Mouse (Mus musculus) CH12.LX (cell line): ENCODE results near the gene Olfr1282. TPM values are rescaled to one million over a fixed set of nuclear protein-coding genes. Genes with fewer than 3 reads are reported as not detected.
"Not testable (repeated sequence)": the region's sequence is repeated elsewhere in the genome, so short reads cannot be mapped to it uniquely, and the experiment has no call there.

Experiments
- DNase-seq: peaks from one replicate; pipeline ENCODE4 v3.0.0-alpha.2; 2013; ENCODE audit errors: extremely low read depth
- H3K27ac ChIP-seq: 2 replicates; pipeline ENCODE4 v1.5.1; 2012; ENCODE audit warnings: low read depth, mild to moderate bottlenecking, control low read depth, moderate library complexity; ENCODE audit not compliant: insufficient read depth
- H3K27me3 ChIP-seq: replicated peaks from 2 replicates; pipeline ENCODE3; 2012; ENCODE audit warnings: inconsistent platforms
- H3K36me3 ChIP-seq, 2 experiments: replicated peaks in 1 of 2; 2 replicates each; pipeline versions ENCODE3 to v1.6.1; 2012; ENCODE audit warnings: inconsistent platforms in 1 of 2, low read length in 1 of 2, mild to moderate bottlenecking in 1 of 2, mixed read lengths in 1 of 2, moderate library complexity in 1 of 2; ENCODE audit not compliant: control insufficient read depth in 1 of 2, insufficient read depth in 1 of 2
- H3K4me1 ChIP-seq, 2 experiments: 2 replicates each; pipeline ENCODE4 v1.6.1; 2012; ENCODE audit warnings: inconsistent platforms in 1 of 2, moderate library complexity in 1 of 2; ENCODE audit not compliant: insufficient read depth in 2 of 2, control insufficient read depth in 1 of 2
- H3K4me2 ChIP-seq: 2 replicates; pipeline ENCODE4 v1.6.1; 2012; ENCODE audit warnings: low read depth, mild to moderate bottlenecking, control low read depth; ENCODE audit not compliant: poor library complexity, insufficient read depth, severe bottlenecking
- H3K4me3 ChIP-seq, 3 experiments: fragments of 150-350 bp in 1 of 3; sonication (generic) in 1 of 3; replicated peaks in 1 of 3; 2 replicates each; pipeline versions ENCODE3 to v1.5.1; 2011 to 2012; ENCODE audit warnings: low read depth in 2 of 3, low read length in 2 of 3, mild to moderate bottlenecking in 2 of 3, moderate library complexity in 2 of 3, control low read depth in 1 of 3, improper control_type of control experiment in 1 of 3, inconsistent platforms in 1 of 3, mixed read lengths in 1 of 3; ENCODE audit not compliant: poor library complexity in 1 of 3
- H3K79me2 ChIP-seq: replicated peaks from 2 replicates; pipeline ENCODE4 v1.6.1; 2012; ENCODE audit warnings: mild to moderate bottlenecking, moderate library complexity; ENCODE audit not compliant: control insufficient read depth, poor library complexity, insufficient read depth, severe bottlenecking; ENCODE audit errors: extremely low read depth
- H3K9ac ChIP-seq: 2 replicates; pipeline ENCODE4 v1.6.1; 2012; ENCODE audit warnings: low read depth, mild to moderate bottlenecking, control low read depth, moderate library complexity; ENCODE audit not compliant: insufficient read depth
- H3K9me3 ChIP-seq: replicated peaks from 2 replicates; pipeline ENCODE3; 2012; ENCODE audit warnings: low read length, inconsistent platforms, mixed read lengths
- CHD1 ChIP-seq: IDR thresholded peaks from 2 replicates; pipeline ENCODE4 v1.6.1; 2012; ENCODE audit warnings: low read depth, low read length, improper control_type of control experiment, inconsistent platforms
- CHD2 ChIP-seq: IDR thresholded peaks from 2 replicates; pipeline ENCODE4 v1.6.1; 2011; ENCODE audit warnings: low read length, improper control_type of control experiment
- CTCF ChIP-seq, 2 experiments: IDR thresholded peaks in 1 of 2; conservative IDR thresholded peaks in 1 of 2; 2 replicates each; pipeline ENCODE4 v1.5.1; 2011 to 2012; ENCODE audit warnings: low read depth in 2 of 2, low read length in 2 of 2, improper control_type of control experiment in 1 of 2, inconsistent platforms in 1 of 2, mild to moderate bottlenecking in 1 of 2, moderate library complexity in 1 of 2
- E2F4 ChIP-seq: IDR thresholded peaks from 2 replicates; pipeline ENCODE4 v1.6.1; 2011; ENCODE audit warnings: low read depth, low read length, improper control_type of control experiment; ENCODE audit not compliant: insufficient replicate concordance
- ETS1 ChIP-seq: conservative IDR thresholded peaks from 2 replicates; pipeline ENCODE4 v1.6.1; 2012; ENCODE audit warnings: low read depth, mild to moderate bottlenecking, inconsistent platforms, low read length, improper control_type of control experiment, moderate library complexity
- IRF4 ChIP-seq: IDR thresholded peaks from 2 replicates; pipeline ENCODE4 v1.6.1; 2014; ENCODE audit warnings: low read depth, mild to moderate bottlenecking, inconsistent platforms, low read length, improper control_type of control experiment
- JUN ChIP-seq: IDR thresholded peaks from 2 replicates; pipeline ENCODE4 v1.6.1; 2011; ENCODE audit warnings: low read depth, mild to moderate bottlenecking, low read length, improper control_type of control experiment, moderate library complexity; ENCODE audit not compliant: insufficient read depth
- KAT2A ChIP-seq: IDR thresholded peaks from 2 replicates; pipeline ENCODE4 v1.6.1; 2012; ENCODE audit warnings: low read length, improper control_type of control experiment, inconsistent platforms; ENCODE audit not compliant: insufficient replicate concordance
- MAFK ChIP-seq: IDR thresholded peaks from 2 replicates; pipeline ENCODE4 v1.6.1; 2011; ENCODE audit warnings: low read length, improper control_type of control experiment; ENCODE audit not compliant: insufficient replicate concordance
- MAZ ChIP-seq: IDR thresholded peaks from 2 replicates; pipeline ENCODE4 v1.6.1; 2012; ENCODE audit warnings: low read depth, mild to moderate bottlenecking, inconsistent platforms, low read length, improper control_type of control experiment, moderate library complexity
- MXI1 ChIP-seq: IDR thresholded peaks from 2 replicates; pipeline ENCODE4 v1.6.1; 2011; ENCODE audit warnings: mild to moderate bottlenecking, low read depth, low read length, improper control_type of control experiment
- POLR2AphosphoS2 ChIP-seq: IDR thresholded peaks from 2 replicates; pipeline ENCODE4 v1.6.1; 2011; ENCODE audit warnings: low read depth, low read length, improper control_type of control experiment
- SIN3A ChIP-seq: IDR thresholded peaks from 2 replicates; pipeline ENCODE4 v1.6.1; 2012; ENCODE audit warnings: low read length, improper control_type of control experiment, inconsistent platforms
- SMC3 ChIP-seq: IDR thresholded peaks from 2 replicates; pipeline ENCODE4 v1.6.1; 2011; ENCODE audit warnings: low read depth, low read length, improper control_type of control experiment
- TBP ChIP-seq: conservative IDR thresholded peaks from 2 replicates; pipeline ENCODE4 v1.6.1; 2011; ENCODE audit warnings: low read depth, low read length, improper control_type of control experiment
- TCF12 ChIP-seq: IDR thresholded peaks from 2 replicates; pipeline ENCODE4 v1.6.1; 2014; ENCODE audit warnings: low read depth, mild to moderate bottlenecking, inconsistent platforms, low read length, improper control_type of control experiment
- USF1 ChIP-seq: IDR thresholded peaks from 2 replicates; pipeline ENCODE4 v1.6.1; 2014; ENCODE audit warnings: low read depth, mild to moderate bottlenecking, inconsistent platforms, low read length, improper control_type of control experiment
- USF2 ChIP-seq: conservative IDR thresholded peaks from 2 replicates; pipeline ENCODE4 v1.6.1; 2011; ENCODE audit warnings: low read depth, low read length, improper control_type of control experiment
- dilution Hi-C: fragments of 300-500 bp; cut with MboI; formaldehyde crosslinking; loops from 2 replicates; pipeline ENCODE4 v1.14.3; 2020; ENCODE audit warnings: low sequenced_read_pairs; ENCODE audit not compliant: extremely low pct_unique_long_range_greater_than_20kb, extremely low pct_ligation_motif_present
- in situ Hi-C: fragments of 300-500 bp; cut with MboI; formaldehyde crosslinking; loops from 3 replicates; pipeline ENCODE4 v1.14.3; 2019; ENCODE audit warnings: low sequenced_read_pairs, low pct_ligation_motif_present, low pct_unique_long_range_greater_than_20kb, mixed read lengths
- polyA plus RNA-seq: library from polyadenylated mRNA; unstranded; fragments of >175 nt; gene quantifications from 2 replicates; pipeline ENCODE4 v1.2.1, GENCODE M21; 2012; ENCODE audit warnings: low read depth; ENCODE audit not compliant: insufficient read length
- total RNA-seq, 2 experiments: library from RNA; depleted of rRNA; stranded (reverse); fragments of 300-350 nt in 1 of 2; fragments of >200 nt in 1 of 2; gene quantifications; 2 replicates each; pipeline ENCODE4 v1.2.3; 2012 to 2014

Olfr1282 gene
- total and polyA plus RNA-seq, 3 experiments: not detected

- no peak for TF ChIP-seq E2F4
- no peak for TF ChIP-seq KAT2A
- no peak for TF ChIP-seq TBP
- TF ChIP-seq SIN3A: no peak
- TF ChIP-seq CHD1: no peak
- no peak for TF ChIP-seq SMC3
- TF ChIP-seq USF1: no peak
- no peak for TF ChIP-seq TCF12
- TF ChIP-seq ETS1: no peak
- TF ChIP-seq JUN: no peak
- TF ChIP-seq MAZ: no peak
- no peak for TF ChIP-seq POLR2AphosphoS2
- in situ Hi-C loops (no loop called here), dilution Hi-C loops (no loop called here)
- Histone ChIP-seq H3K27ac (no peak within 1 kb of the TSS), H3K9ac (no peak within 1 kb of the TSS), H3K4me3 (no peak within 1 kb of the TSS), H3K9me3 (no peaks in the 10 kb centered on the region), H3K36me3 (no peaks in the 10 kb centered on the region), H3K4me2 (no peak within 1 kb of the TSS), H3K4me1 (no peaks in the 10 kb centered on the region), H3K79me2 (no peaks in the 10 kb centered on the region), H3K27me3 (no peaks in the 10 kb centered on the region)
- no peak for DNase-seq
These were observed 30.6 kb upstream of the Olfr1282 start, which contains the start of gene Olfr1283 for GRCm38 (mm10) chr2:111366490-111366889. TSS of gene Olfr1283 (plus strand) at chr2:111366790.

GRCm38 (mm10) chr2:111333721-111334120 is 2.2 kb downstream of the Olfr1282 start:
- dilution Hi-C loops, H3K4me1 ChIP-seq, H3K9me3 ChIP-seq, H3K27ac ChIP-seq, H3K4me2 ChIP-seq, in situ Hi-C loops, H3K79me2 ChIP-seq, H3K9ac ChIP-seq, H3K27me3 ChIP-seq, DNase-seq, H3K4me3 ChIP-seq, H3K36me3 ChIP-seq: not testable (repeated sequence)

- TF ChIP-seq IRF4: no peak
- no peak for TF ChIP-seq MAFK
- no peak for TF ChIP-seq USF2
- TF ChIP-seq MXI1: no peak
- no peak for TF ChIP-seq CTCF (conservative IDR thresholded peaks at IDR 0.05 in 1 of 2, IDR thresholded peaks at IDR 0.05 in 1 of 2; ENCODE audit: low read depth in 2 of 2, low read length in 2 of 2)
- no peak for TF ChIP-seq CHD2
- TF ChIP-seq KAT2A: no peak
- in situ Hi-C loops: no loop called here
- Histone ChIP-seq H3K4me2 (no peak within 1 kb of the TSS), H3K79me2 (no peaks in the 10 kb centered on the region), H3K4me1 (no peaks in the 10 kb centered on the region), H3K9me3 (peaks cover 4% of the 10 kb centered on the region), H3K9ac (no peak within 1 kb of the TSS), H3K27me3 (no peaks in the 10 kb centered on the region), H3K36me3 (no peaks in the 10 kb centered on the region), H3K4me3 (no peak within 1 kb of the TSS), H3K27ac (no peak within 1 kb of the TSS)
- dilution Hi-C loops: no loop called here
- DNase-seq: no peak
These were observed 9.7 kb downstream of the Olfr1282 start, which contains the start of gene Olfr1281 for GRCm38 (mm10) chr2:111326220-111326619. TSS of gene Olfr1281 (plus strand) at chr2:111326520.
